Mouse (Mus musculus): Measurements from ENCODE around the gene Slc1a4.

The Slc1a4 gene

GRCm38 (mm10) chr11:20262628-20263380 lies 69.7 kb downstream of the Slc1a4 start:
- in situ Hi-C loops (cut with MboI; ENCODE audit: unreplicated experiment in 2 of 2) = loop anchor here (5.0 to 25.0 kb wide), 6 partner anchors 182 to 1204 kb away; partner anchors contain the start of gene Aftph (in 1 of the 2)

DNA sequence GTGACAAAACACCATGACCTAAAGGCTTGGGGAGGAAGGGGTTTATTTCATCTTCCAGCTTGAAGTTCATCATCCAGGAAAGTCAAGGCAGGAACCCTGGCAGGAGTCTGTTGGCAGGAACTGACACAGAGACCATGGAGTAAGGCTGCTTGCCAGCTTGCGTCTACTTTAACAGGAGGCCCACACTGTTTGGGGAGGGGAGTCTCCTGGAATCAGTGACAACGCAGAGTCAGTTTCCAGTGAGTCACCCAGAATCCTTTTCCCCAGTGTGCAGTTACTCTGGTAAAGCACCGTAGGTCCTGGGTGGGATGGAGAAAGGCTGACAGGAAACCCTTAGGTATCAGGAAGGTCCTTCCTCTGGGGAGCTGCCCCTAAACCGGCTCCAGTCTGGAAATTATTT lies 77.7 kb downstream of the Slc1a4 start:
- in situ Hi-C loops (cut with MboI; ENCODE audit: unreplicated experiment in 2 of 2) = loop anchor here in 1 of 2 experiments (25.0 kb wide), 2 partner anchors 433 to 658 kb away; no protein-coding TSS in a partner anchor

GRCm38 (mm10) chr11:20253088-20253487 lies 79.4 kb downstream of the Slc1a4 start:
- in situ Hi-C loops (cut with MboI; ENCODE audit: unreplicated experiment in 2 of 2) = loop anchor here in 1 of 2 experiments (25.0 kb wide), 2 partner anchors 434 to 659 kb away; no protein-coding TSS in a partner anchor

Measured in v-Abl transformed pro-B cells (cell line).